Mouse (Mus musculus): Measurements from ENCODE around the gene Trim62. TPM values are rescaled to one million over a fixed set of nuclear protein-coding genes. Genes with fewer than 3 reads are reported as not detected.

Trim62 gene
- polyA plus RNA-seq, 1 experiment from 2014 or later: 28.8 TPM

GRCm38 (mm10) chr4:128900484-128900883 lies 17.1 kb downstream of the Trim62 start:
- peaks cover 25% of the 10 kb centered on the region for H3K4me1 ChIP-seq (ENCODE audit: control insufficient read depth, insufficient read depth, low read length)
- ATAC-seq (ENCODE audit: low read depth): no peak
- no peak overlapping the region for H3K4me3 ChIP-seq (ENCODE audit: low read depth, low read length)
- WGBS: 84% methylated on average over 14 of the region's 14 CpGs
- H3K9me3 ChIP-seq (ENCODE audit: control insufficient read depth, low read length): no peaks in the 10 kb centered on the region
- H3K4me2 ChIP-seq (ENCODE audit: low read depth, low read length): no peak overlapping the region
- H3K27ac ChIP-seq (ENCODE audit: low read depth, low read length): peak overlapping the region; percentile 98
- peaks cover 15% of the 10 kb centered on the region for H3K36me3 ChIP-seq (ENCODE audit: control insufficient read depth, insufficient read depth, low read length)
- no peaks in the 10 kb centered on the region for H3K27me3 ChIP-seq (ENCODE audit: control insufficient read depth, insufficient read depth, low read length)
- H3K9ac ChIP-seq (replicated peaks; ENCODE audit: low read depth, low read length): no peak overlapping the region

DNA sequence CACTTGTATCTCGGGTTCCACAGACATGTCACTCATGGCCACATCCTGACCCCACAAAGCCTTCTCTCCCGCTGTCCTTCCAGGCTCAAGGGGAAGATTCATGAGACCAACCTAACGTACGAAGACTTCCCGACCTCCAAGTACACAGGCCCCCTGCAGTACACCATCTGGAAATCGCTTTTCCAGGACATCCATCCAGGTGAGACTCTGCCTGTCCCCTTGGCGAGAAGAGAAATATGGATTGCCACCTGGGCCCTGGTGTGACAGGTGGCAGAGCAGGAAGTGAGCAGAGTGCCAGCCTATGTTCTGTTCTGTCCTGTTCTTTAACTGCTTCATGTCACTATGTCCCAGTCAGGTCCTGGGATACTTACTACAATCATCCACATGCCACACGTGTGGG lies 19.0 kb downstream of the Trim62 start:
- 90% methylated on average over 8 of the region's 8 CpGs for WGBS
- no peak overlapping the region for H3K4me2 ChIP-seq (ENCODE audit: low read depth, low read length)
- H3K9me3 ChIP-seq (ENCODE audit: control insufficient read depth, low read length): no peaks in the 10 kb centered on the region
- H3K36me3 ChIP-seq (ENCODE audit: control insufficient read depth, insufficient read depth, low read length): peaks cover 15% of the 10 kb centered on the region
- no peak overlapping the region for H3K27ac ChIP-seq (ENCODE audit: low read depth, low read length)
- ATAC-seq (ENCODE audit: low read depth): no peak
- no peaks in the 10 kb centered on the region for H3K27me3 ChIP-seq (ENCODE audit: control insufficient read depth, insufficient read depth, low read length)
- H3K9ac ChIP-seq (replicated peaks; ENCODE audit: low read depth, low read length): no peak overlapping the region
- no peak overlapping the region for H3K4me3 ChIP-seq (ENCODE audit: low read depth, low read length)
- peaks cover 25% of the 10 kb centered on the region for H3K4me1 ChIP-seq (ENCODE audit: control insufficient read depth, insufficient read depth, low read length)

DNA sequence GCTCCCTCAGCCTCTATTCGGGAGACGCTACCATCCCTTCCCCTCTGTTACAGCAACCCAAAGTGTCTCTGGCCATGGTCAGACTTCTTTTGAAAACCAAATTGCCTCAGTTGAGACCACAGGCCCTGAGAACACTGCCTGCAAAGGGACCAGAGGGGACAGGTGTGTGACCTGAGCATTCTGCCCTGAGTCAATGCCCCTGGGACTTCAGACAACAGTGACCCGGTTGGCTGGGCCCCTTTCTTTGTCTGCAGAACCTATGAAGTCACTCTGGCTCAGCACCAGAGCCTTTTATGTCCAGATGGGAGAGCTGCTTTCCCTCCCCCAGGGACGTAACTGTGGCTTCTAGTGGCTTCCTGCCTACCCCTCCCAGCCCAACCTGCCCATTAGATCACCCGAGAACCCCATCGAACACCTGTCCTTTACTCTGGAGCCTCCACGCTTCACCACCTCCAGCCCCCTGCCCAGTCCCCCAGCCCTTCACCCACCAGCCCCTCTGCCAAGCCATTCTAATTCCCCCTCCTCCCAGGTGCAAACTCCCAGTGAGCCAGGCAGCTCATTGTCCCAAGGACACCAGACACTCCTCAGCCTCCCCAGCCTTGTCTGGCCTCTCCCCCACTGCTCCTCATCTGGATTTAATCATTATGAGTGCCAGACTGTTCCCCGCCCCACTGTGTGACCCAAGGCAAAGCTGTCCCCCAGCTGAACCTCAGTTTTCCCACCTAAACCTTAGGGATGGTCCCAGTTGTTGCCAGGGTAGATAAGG lies 20.8 kb downstream of the Trim62 start:
- Histone ChIP-seq H3K9ac (replicated peaks; ENCODE audit: low read depth, low read length) (no peak overlapping the region), H3K36me3 (ENCODE audit: control insufficient read depth, insufficient read depth, low read length) (peaks cover 15% of the 10 kb centered on the region), H3K27ac (ENCODE audit: low read depth, low read length) (0 out of 2 replicates have a peak overlapping the region, but pooled peaks have one; percentile 28), H3K27me3 (ENCODE audit: control insufficient read depth, insufficient read depth, low read length) (no peaks in the 10 kb centered on the region), H3K4me2 (ENCODE audit: low read depth, low read length) (no peak overlapping the region), H3K9me3 (ENCODE audit: control insufficient read depth, low read length) (no peaks in the 10 kb centered on the region), H3K4me3 (ENCODE audit: low read depth, low read length) (no peak overlapping the region), H3K4me1 (ENCODE audit: control insufficient read depth, insufficient read depth, low read length) (peaks cover 18% of the 10 kb centered on the region)
- no peak for ATAC-seq (ENCODE audit: low read depth)
- 43% methylated on average over 8 of the region's 8 CpGs for WGBS

- Histone ChIP-seq H3K9ac (replicated peaks; ENCODE audit: low read depth, low read length) (no peak overlapping the region), H3K9me3 (ENCODE audit: control insufficient read depth, low read length) (no peaks in the 10 kb centered on the region), H3K36me3 (ENCODE audit: control insufficient read depth, insufficient read depth, low read length) (peaks cover 18% of the 10 kb centered on the region), H3K4me3 (ENCODE audit: low read depth, low read length) (no peak overlapping the region), H3K4me1 (ENCODE audit: control insufficient read depth, insufficient read depth, low read length) (peaks cover 8% of the 10 kb centered on the region), H3K27ac (ENCODE audit: low read depth, low read length) (no peak overlapping the region), H3K27me3 (ENCODE audit: control insufficient read depth, insufficient read depth, low read length) (no peaks in the 10 kb centered on the region), H3K4me2 (ENCODE audit: low read depth, low read length) (no peak overlapping the region)
- WGBS: 41% methylated on average over 8 of the region's 8 CpGs
- ATAC-seq (ENCODE audit: low read depth): no peak
Measured at GRCm38 (mm10) chr4:128905251-128905650, 21.9 kb downstream of the Trim62 start.

DNA sequence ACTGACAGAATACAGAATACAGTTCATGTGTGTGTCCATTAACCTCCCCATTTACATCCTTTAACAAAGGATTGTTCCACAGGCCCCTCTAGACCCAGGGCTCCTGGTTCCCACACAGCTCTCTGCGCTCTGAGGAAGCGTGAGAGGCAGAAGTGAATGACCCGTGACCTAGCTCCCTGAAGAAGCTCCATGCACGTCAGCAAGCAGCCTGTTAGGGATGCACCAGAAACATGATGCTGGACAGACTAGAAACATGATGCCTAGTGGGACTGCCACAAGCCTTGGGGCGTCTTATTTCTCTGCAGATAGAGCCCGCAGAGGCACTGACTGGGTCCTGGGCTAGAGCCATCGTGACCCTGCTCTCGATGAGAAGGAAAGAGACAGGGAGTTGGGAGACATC lies 23.4 kb downstream of the Trim62 start:
- Histone ChIP-seq H3K4me1 (ENCODE audit: control insufficient read depth, insufficient read depth, low read length) (peaks cover 6% of the 10 kb centered on the region; the same call in 1 of the 2 replicates), H3K27ac (ENCODE audit: low read depth, low read length) (0 out of 2 replicates have a peak overlapping the region, but pooled peaks have one; percentile 34), H3K9me3 (ENCODE audit: control insufficient read depth, low read length) (no peaks in the 10 kb centered on the region), H3K4me3 (ENCODE audit: low read depth, low read length) (no peak overlapping the region), H3K27me3 (ENCODE audit: control insufficient read depth, insufficient read depth, low read length) (no peaks in the 10 kb centered on the region), H3K4me2 (ENCODE audit: low read depth, low read length) (no peak overlapping the region), H3K36me3 (ENCODE audit: control insufficient read depth, insufficient read depth, low read length) (peaks cover 22% of the 10 kb centered on the region), H3K9ac (replicated peaks; ENCODE audit: low read depth, low read length) (no peak overlapping the region)
- no peak for ATAC-seq (ENCODE audit: low read depth)
- WGBS: 50% methylated on average over 8 of the region's 8 CpGs

GRCm38 (mm10) chr4:128907238-128907968 lies 24.0 kb downstream of the Trim62 start:
- no peak overlapping the region for H3K9ac ChIP-seq (replicated peaks; ENCODE audit: low read depth, low read length)
- no peak overlapping the region for H3K4me2 ChIP-seq (ENCODE audit: low read depth, low read length)
- H3K9me3 ChIP-seq (ENCODE audit: control insufficient read depth, low read length): no peaks in the 10 kb centered on the region
- WGBS: 70% methylated on average over 12 of the region's 12 CpGs
- H3K27ac ChIP-seq (ENCODE audit: low read depth, low read length): no peak overlapping the region
- H3K27me3 ChIP-seq (ENCODE audit: control insufficient read depth, insufficient read depth, low read length): no peaks in the 10 kb centered on the region
- no peak overlapping the region for H3K4me3 ChIP-seq (ENCODE audit: low read depth, low read length)
- H3K36me3 ChIP-seq (ENCODE audit: control insufficient read depth, insufficient read depth, low read length): peaks cover 19% of the 10 kb centered on the region
- peaks cover 6% of the 10 kb centered on the region; the same call in 1 of the 2 replicates for H3K4me1 ChIP-seq (ENCODE audit: control insufficient read depth, insufficient read depth, low read length)
- no peak for ATAC-seq (ENCODE audit: low read depth)

GRCm38 (mm10) chr4:128908586-128909377 lies 25.4 kb downstream of the Trim62 start:
- H3K9ac ChIP-seq (replicated peaks; ENCODE audit: low read depth, low read length): no peak overlapping the region
- no peaks in the 10 kb centered on the region for H3K9me3 ChIP-seq (ENCODE audit: control insufficient read depth, low read length)
- peaks cover 6% of the 10 kb centered on the region; the same call in 1 of the 2 replicates for H3K4me1 ChIP-seq (ENCODE audit: control insufficient read depth, insufficient read depth, low read length)
- 0 out of 2 replicates have a peak, but pooled peaks have one; percentile 20 for ATAC-seq (ENCODE audit: low read depth)
- H3K27me3 ChIP-seq (ENCODE audit: control insufficient read depth, insufficient read depth, low read length): no peaks in the 10 kb centered on the region
- 62% methylated on average over 24 of the region's 24 CpGs for WGBS
- no peak overlapping the region for H3K4me3 ChIP-seq (ENCODE audit: low read depth, low read length)
- H3K27ac ChIP-seq (ENCODE audit: low read depth, low read length): no peak overlapping the region
- H3K4me2 ChIP-seq (ENCODE audit: low read depth, low read length): no peak overlapping the region
- peaks cover 8% of the 10 kb centered on the region; the same call in 1 of the 2 replicates for H3K36me3 ChIP-seq (ENCODE audit: control insufficient read depth, insufficient read depth, low read length)

DNA sequence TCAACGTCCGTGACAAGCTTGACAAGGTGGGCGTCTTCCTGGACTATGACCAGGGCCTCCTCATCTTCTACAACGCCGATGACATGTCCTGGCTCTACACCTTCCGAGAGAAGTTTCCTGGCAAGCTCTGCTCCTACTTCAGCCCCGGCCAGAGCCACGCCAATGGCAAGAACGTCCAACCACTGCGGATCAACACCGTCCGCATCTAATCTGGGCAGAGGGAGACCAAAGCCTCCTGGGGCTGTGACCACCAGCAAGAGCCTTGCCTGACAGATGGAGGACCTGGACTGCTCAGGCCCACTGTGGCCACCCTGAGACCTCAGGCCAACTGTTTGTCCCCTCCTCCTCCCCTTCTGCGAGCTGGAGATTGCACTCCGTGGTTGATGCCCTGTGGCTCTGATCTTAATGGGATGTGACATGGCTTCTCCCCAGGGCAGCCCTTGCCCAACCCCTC lies 26.0 kb downstream of the Trim62 start:
- no peaks in the 10 kb centered on the region for H3K9me3 ChIP-seq (ENCODE audit: control insufficient read depth, low read length)
- H3K36me3 ChIP-seq (ENCODE audit: control insufficient read depth, insufficient read depth, low read length): peaks cover 8% of the 10 kb centered on the region; the same call in 1 of the 2 replicates
- H3K4me1 ChIP-seq (ENCODE audit: control insufficient read depth, insufficient read depth, low read length): peaks cover under 1% of the 10 kb centered on the region; the same call in 1 of the 2 replicates
- H3K4me3 ChIP-seq (ENCODE audit: low read depth, low read length): no peak overlapping the region
- no peaks in the 10 kb centered on the region for H3K27me3 ChIP-seq (ENCODE audit: control insufficient read depth, insufficient read depth, low read length)
- H3K9ac ChIP-seq (replicated peaks; ENCODE audit: low read depth, low read length): no peak overlapping the region
- WGBS: 90% methylated on average over 14 of the region's 14 CpGs
- no peak overlapping the region for H3K27ac ChIP-seq (ENCODE audit: low read depth, low read length)
- ATAC-seq (ENCODE audit: low read depth): no peak
- H3K4me2 ChIP-seq (ENCODE audit: low read depth, low read length): no peak overlapping the region

Data from neural tube, embryonic 14.5 days (tissue).